Mouse (Mus musculus) induced T-regulatory cell, adult 2 months (primary cell): Measurements from ENCODE around the gene BC017158.

Source experiments
- DNase-seq: peaks from one replicate; pipeline ENCODE4 v3.0.0-alpha.2; 2012; ENCODE audit warnings: low read depth

The BC017158 gene

GRCm38 (mm10) chr7:128309216-128309615 lies 11.2 kb upstream of the BC017158 start:
- DNase-seq = no peak

GRCm38 (mm10) chr7:128307851-128308250 lies 9.9 kb upstream of the BC017158 start:
- DNase-seq = no peak

- DNase-seq = peak; percentile 13
Observed at GRCm38 (mm10) chr7:128304907-128305306, 6.9 kb upstream of the BC017158 start.

- DNase-seq = no peak
Observed at GRCm38 (mm10) chr7:128304198-128304597, 6.2 kb upstream of the BC017158 start.

GRCm38 (mm10) chr7:128302151-128302550 lies 4.2 kb upstream of the BC017158 start:
- DNase-seq = no peak

- no peak for DNase-seq
Observed at GRCm38 (mm10) chr7:128300952-128301351, 3.0 kb upstream of the BC017158 start.

- peak; percentile 5 for DNase-seq
Observed at GRCm38 (mm10) chr7:128298481-128299342, 742 bp upstream of the BC017158 start.

GRCm38 (mm10) chr7:128297291-128297616 lies 716 bp downstream of the BC017158 start:
- DNase-seq = peak; percentile 34

- DNase-seq = peak; percentile 21
Observed at GRCm38 (mm10) chr7:128296514-128296913, 1.5 kb downstream of the BC017158 start.

GRCm38 (mm10) chr7:128294785-128295184 lies 3.2 kb downstream of the BC017158 start:
- DNase-seq = no peak

GRCm38 (mm10) chr7:128288923-128289544 lies 8.9 kb downstream of the BC017158 start:
- peak; percentile 25 for DNase-seq

- DNase-seq = no peak
Observed at GRCm38 (mm10) chr7:128285060-128285459, 12.9 kb downstream of the BC017158 start.

GRCm38 (mm10) chr7:128284047-128284446 lies 13.9 kb downstream of the BC017158 start:
- no peak for DNase-seq

- DNase-seq = no peak
Observed at GRCm38 (mm10) chr7:128282532-128283244, 15.3 kb downstream of the BC017158 start.

- no peak for DNase-seq
Observed at GRCm38 (mm10) chr7:128281765-128282164, 16.2 kb downstream of the BC017158 start.

- DNase-seq = no peak
Observed at GRCm38 (mm10) chr7:128279750-128280149, 18.2 kb downstream of the BC017158 start.

- no peak for DNase-seq
Observed at GRCm38 (mm10) chr7:128276051-128276450, 21.9 kb downstream of the BC017158 start.

- no peak for DNase-seq
Observed at GRCm38 (mm10) chr7:128271496-128271895, 26.5 kb downstream of the BC017158 start.

GRCm38 (mm10) chr7:128270431-128270850 lies 27.5 kb downstream of the BC017158 start:
- no peak for DNase-seq

- no peak for DNase-seq
Observed at GRCm38 (mm10) chr7:128267813-128268212, 30.2 kb downstream of the BC017158 start.

- DNase-seq = no peak
Observed at GRCm38 (mm10) chr7:128267391-128267790, 30.6 kb downstream of the BC017158 start.

- no peak for DNase-seq
Observed at GRCm38 (mm10) chr7:128266056-128266455, 31.9 kb downstream of the BC017158 start.

- DNase-seq = no peak
Observed at GRCm38 (mm10) chr7:128265411-128265810, 32.6 kb downstream of the BC017158 start, which contains the start of gene Slc5a2. Gene Slc5a2 (plus strand): TSS chr7:128265657.
